In the genomic region with DNA sequence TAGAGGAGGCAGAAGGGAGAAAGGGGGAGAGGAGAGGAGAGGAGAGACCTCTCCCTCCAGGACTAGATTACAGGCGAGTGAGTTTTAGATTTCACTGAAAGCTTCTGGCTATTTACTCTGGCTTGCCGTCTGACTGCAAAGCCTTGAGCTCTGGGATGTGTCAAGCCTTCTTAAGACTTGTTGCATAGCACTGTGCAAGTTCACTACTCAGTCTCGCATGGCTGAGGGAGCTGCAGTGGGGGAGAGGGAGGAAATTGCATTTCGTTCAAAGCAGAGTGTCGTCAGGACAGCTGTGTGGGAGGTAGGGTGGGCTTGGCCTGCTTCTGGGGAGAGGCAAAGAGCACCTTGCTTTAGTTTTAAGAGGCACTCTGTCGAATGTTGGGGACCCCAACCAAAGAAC, we compare ENCODE assay signal across 13 mouse cellular contexts. TPM values are rescaled to one million over a fixed set of nuclear protein-coding genes. Genes with fewer than 3 reads are reported as not detected.
DNase-seq lines count a peak whose midpoint lies in the region; ATAC-seq and TF ChIP-seq lines count a peak whose summit lies in the region.
"Had no signal": no experiment of that assay in that cellular context is flagged by ENCODE, and none has a peak within 500 bp of the region (broad histone marks: within the 10 kb centered on the region; RNA-seq: fewer than 3 reads in every experiment).

No protein-coding gene starts in this region.

- no peaks in the 10 kb centered on the region for H3K9me3 ChIP-seq in heart, embryonic 10.5 days
- no peaks in the 10 kb centered on the region for H3K9me3 ChIP-seq in limb, embryonic 12.5 days
- H3K9me3 ChIP-seq: forebrain, embryonic 10.5 days; G1E; hindbrain, embryonic 12.5 days had no signal

- no peak overlapping the region for H3K4me3 ChIP-seq in heart, embryonic 10.5 days
- no peak overlapping the region for H3K4me3 ChIP-seq in kidney, adult 2 months (ENCODE audit: insufficient read depth, low read depth, low read length)
- no peak overlapping the region for H3K4me3 ChIP-seq in limb, embryonic 12.5 days (replicated peaks)
- H3K4me3 ChIP-seq: forebrain, embryonic 10.5 days; hindbrain, embryonic 12.5 days had no signal

- no peak for TF ChIP-seq CTCF in kidney, adult 2 months (conservative IDR thresholded peaks at IDR 0.05; ENCODE audit: insufficient read depth, insufficient read length, low read depth, low read length)

- peaks cover 69% of the 10 kb centered on the region for H3K4me1 ChIP-seq in heart, embryonic 10.5 days
- peaks cover 26% of the 10 kb centered on the region for H3K4me1 ChIP-seq in kidney, adult 2 months (ENCODE audit: control insufficient read depth, insufficient read depth, low read length)
- 0 out of 2 replicates have a peak, but pooled peaks cover 14% of the 10 kb centered on the region for H3K4me1 ChIP-seq in limb, embryonic 12.5 days (replicated peaks)

- no peak for ATAC-seq in limb, embryonic 12.5 days (ENCODE audit: insufficient number of reproducible peaks, insufficient read depth, low FRiP score, low TSS enrichment, low read depth)

- DNase-seq in heart, embryonic 10.5 days (ENCODE audit: low spot score), result no peak
- DNase-seq in heart, adult 9 months (ENCODE audit: low spot score in 2 of 2), result no peak
- peak; percentile 48 to 62 for DNase-seq in kidney, postnatal 4 days
- no peak for DNase-seq in kidney, adult 2 months
- DNase-seq in thymus, postnatal 10 days (ENCODE audit: low spot score in 2 of 2), result peak; percentile 68 to 69
- DNase-seq in Muller cell, postnatal 12 days (ENCODE audit: inconsistent ontology term), result no peak
- no peak for DNase-seq in T-cell, adult 2 months (ENCODE audit: low spot score)
- DNase-seq: left cerebral cortex, postnatal 4 days; right cerebral cortex, postnatal 25 days had no signal

- no peaks in the 10 kb centered on the region; the same call in 1 of the 2 replicates for H3K36me3 ChIP-seq in heart, embryonic 10.5 days
- H3K36me3 ChIP-seq in kidney, adult 2 months (ENCODE audit: control insufficient read depth, insufficient read depth, low read length), result no peaks in the 10 kb centered on the region
- H3K36me3 ChIP-seq in limb, embryonic 12.5 days, result no peaks in the 10 kb centered on the region
- H3K36me3 ChIP-seq: forebrain, embryonic 10.5 days; G1E; hindbrain, embryonic 12.5 days had no signal

- WGBS in heart, embryonic 10.5 days, result 29% methylated on average over 6 of the region's 6 CpGs
- WGBS in kidney, adult 2 months, result 33% methylated on average over 6 of the region's 6 CpGs
- 32% methylated on average over 6 of the region's 6 CpGs for WGBS in limb, embryonic 12.5 days

- no peaks in the 10 kb centered on the region for H3K27me3 ChIP-seq in heart, embryonic 10.5 days (ENCODE audit: insufficient read depth, poor library complexity, severe bottlenecking)
- H3K27me3 ChIP-seq in kidney, adult 2 months (replicated peaks; ENCODE audit: control insufficient read depth, insufficient read depth, low read length), result no peaks in the 10 kb centered on the region
- H3K27me3 ChIP-seq in limb, embryonic 12.5 days, result no peaks in the 10 kb centered on the region; the same call in 1 of the 2 replicates
- H3K27me3 ChIP-seq: hindbrain, embryonic 12.5 days had no signal

- TF ChIP-seq POLR2A in kidney, adult 2 months (IDR thresholded peaks at IDR 0.05; ENCODE audit: low read depth, low read length), result no peak

- peak overlapping the region; percentile 56 for H3K27ac ChIP-seq in heart, embryonic 10.5 days
- H3K27ac ChIP-seq in kidney, adult 2 months (ENCODE audit: insufficient read depth, low read depth, low read length), result no peak overlapping the region
- peak overlapping the region; percentile 31; the same call in 1 of the 2 replicates for H3K27ac ChIP-seq in limb, embryonic 12.5 days
- H3K27ac ChIP-seq: forebrain, embryonic 10.5 days; hindbrain, embryonic 12.5 days had no signal

- H3K9ac ChIP-seq in limb, embryonic 12.5 days (replicated peaks), result no peak overlapping the region
- H3K9ac ChIP-seq: hindbrain, embryonic 12.5 days had no signal

- no peak overlapping the region for H3K4me2 ChIP-seq in limb, embryonic 12.5 days
- H3K4me2 ChIP-seq: hindbrain, embryonic 12.5 days had no signal

RNA-seq across cellular contexts. Expression of gene Rin3, which starts 8.8 kb away (rescaled TPM):
- 8.9 and 9.0 TPM in 2 replicates for polyA plus RNA-seq in heart, embryonic 10.5 days (2016; fragmentation: Nextera tagmentation; extraction: Ambion mirVana)
- 11.6 and 15.4 TPM in 2 replicates for polyA plus RNA-seq in kidney, adult 2 months (2012; rRNA removed)
- 3.6 and 4.4 TPM in 2 replicates for polyA plus RNA-seq in limb, embryonic 12.5 days (2016; fragmentation: Nextera tagmentation; extraction: Ambion mirVana)

Comparison
In these comparisons a context has a peak if more than half of its experiments do, and no peak if none do; other contexts are left out.
1. DNase-seq: peak in kidney, postnatal 4 days (2 of 2) and thymus, postnatal 10 days (2 of 2); none in heart, embryonic 10.5 days (single experiment), heart, adult 9 months (0 of 2), kidney, adult 2 months (single experiment), Muller cell, postnatal 12 days (single experiment) and T-cell, adult 2 months (single experiment).